Mouse (Mus musculus) adrenal gland, postnatal 36 days (tissue): Measurements from ENCODE around the gene Ube2b. TPM values are rescaled to one million over a fixed set of nuclear protein-coding genes. Genes with fewer than 3 reads are reported as not detected.

Source experiments
- DNase-seq, 2 experiments: peaks; one replicate each; pipeline ENCODE4 v3.0.0; 2021; ENCODE audit warnings: mixed read lengths in 1 of 2
- total RNA-seq, 2 experiments: library from RNA; stranded (reverse); gene quantifications; 2 replicates each; pipeline ENCODE4 v1.2.3; 2021

Gene Ube2b
- total RNA-seq, 2 experiments from 2014 or later = 145 to 160 TPM

GRCm38 (mm10) chr11:51967443-51968401 is 32.8 kb downstream of the Ube2b start, which contains the start of gene Cdkn2aipnl:
Gene Cdkn2aipnl, plus strand, starts transcription at chr11:51967661.
- DNase-seq = peak; percentile 98

GRCm38 (mm10) chr11:51966651-51967050 is 33.9 kb downstream of the Ube2b start:
- no peak for DNase-seq

- no peak for DNase-seq
Measured at GRCm38 (mm10) chr11:51962277-51962676, 38.3 kb downstream of the Ube2b start.

GRCm38 (mm10) chr11:51961761-51962160 is 38.8 kb downstream of the Ube2b start:
- DNase-seq = no peak

DNA sequence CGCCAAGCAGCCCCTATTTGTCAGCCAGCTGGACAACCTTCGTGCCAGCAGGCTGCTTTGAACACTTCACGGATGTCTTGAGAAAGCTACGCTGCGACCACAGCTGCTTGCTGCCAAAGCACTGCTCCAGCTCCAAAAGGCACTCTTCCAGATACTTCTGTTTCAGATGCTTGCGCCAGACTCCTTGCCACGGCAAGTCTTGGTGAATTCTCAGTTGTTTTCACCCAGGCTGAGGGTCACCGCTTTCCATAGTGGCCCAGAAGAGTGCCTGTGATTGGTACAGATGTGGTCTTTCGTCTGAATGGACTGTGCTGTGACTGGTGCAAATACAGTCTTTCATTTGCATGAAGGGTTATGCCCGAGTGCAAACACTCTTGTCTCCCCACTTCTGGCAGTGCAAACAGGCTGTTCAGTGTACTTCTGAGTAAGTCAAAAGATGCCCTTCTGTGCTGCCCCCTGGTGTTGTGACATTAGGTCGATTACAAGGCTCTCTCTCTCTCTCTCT is 39.5 kb downstream of the Ube2b start:
- DNase-seq = peak in 1 of 2 experiments; percentile 31

DNA sequence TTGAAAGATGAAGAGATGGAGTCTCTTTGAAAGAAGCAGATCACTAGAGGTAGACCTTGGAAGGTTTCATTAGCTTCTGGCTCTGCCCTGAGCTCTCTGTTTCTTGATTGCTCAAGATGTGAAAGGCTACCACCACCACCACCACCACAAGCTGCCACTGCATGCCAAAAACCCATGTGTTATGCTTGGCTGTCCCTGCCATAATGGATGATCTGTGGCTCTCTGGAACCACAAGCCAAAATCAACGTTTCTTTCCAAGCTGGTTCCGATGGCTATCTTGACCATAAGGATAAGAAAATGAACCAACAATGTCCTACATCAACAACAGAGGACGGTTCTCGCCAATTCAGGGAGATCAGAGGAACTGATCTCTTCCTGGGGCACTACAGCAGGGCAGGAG is 40.5 kb downstream of the Ube2b start:
- DNase-seq = no peak

DNA sequence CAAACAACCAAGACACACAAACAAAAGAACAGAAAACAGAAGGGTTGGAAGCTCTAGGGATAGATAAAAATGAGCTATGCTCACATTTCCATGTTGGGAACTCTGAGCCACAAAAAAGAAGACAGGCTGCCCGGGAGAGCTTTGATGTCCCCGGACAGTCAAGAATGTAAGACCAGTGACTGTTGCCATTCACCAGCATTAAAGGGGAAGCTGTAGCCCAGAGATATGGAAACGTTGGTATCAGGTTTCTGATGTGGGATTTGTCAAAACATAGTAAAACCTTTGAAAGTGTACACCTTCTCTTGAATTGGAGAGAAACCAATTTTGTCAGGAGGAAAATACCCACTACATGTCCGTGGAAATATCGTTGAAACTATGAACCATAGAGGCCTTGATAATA is 41.1 kb downstream of the Ube2b start:
- DNase-seq = no peak

- DNase-seq = no peak
Measured at GRCm38 (mm10) chr11:51957760-51958159, 42.8 kb downstream of the Ube2b start.

DNA sequence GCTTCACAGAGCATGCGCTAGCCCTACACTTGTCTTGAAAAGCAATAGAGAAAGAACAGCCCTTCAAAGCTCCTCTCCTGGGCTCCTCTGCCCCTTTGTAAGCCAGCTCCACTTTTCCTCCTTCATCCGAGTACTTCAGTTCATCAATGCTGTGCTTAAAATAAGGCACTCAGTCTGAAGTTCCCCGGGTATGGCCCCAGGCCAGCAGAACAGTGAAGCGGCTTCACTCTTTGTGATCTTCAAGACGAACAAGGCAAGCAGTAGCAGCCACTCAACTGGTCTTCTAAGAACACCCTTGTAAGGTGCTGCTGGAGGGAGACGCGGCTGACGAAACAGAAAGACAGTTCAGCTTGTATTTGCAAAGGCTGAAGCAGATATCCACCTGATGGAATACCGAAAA is 44.5 kb downstream of the Ube2b start:
- DNase-seq = no peak

DNA sequence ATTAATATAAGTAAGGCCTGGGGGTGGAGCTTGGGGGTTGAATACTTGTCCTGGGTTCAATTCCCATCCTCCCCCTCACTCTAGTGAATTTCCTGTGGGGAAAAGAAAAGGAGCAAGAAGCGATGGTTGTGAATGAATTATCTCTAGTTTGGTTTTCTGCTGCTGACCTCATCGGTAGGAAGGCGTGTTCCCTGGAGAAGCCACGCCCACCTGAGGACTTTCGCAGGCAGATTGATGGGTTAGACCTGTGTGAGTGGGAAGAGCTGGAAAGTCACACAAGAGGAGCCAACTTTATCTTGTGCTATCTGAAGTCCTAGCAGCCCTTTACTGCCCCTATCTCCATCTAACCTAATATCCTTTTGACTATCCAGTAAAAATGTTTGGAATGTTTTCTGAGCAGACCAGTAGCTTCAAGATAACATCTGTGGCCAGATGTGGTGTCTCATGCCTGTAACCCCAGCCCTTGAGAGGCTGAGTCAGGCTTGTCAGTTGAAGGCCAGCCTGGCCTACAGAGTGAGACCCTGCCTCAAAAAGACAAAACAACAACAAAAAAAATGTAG is 48.6 kb downstream of the Ube2b start:
- no peak for DNase-seq

DNA sequence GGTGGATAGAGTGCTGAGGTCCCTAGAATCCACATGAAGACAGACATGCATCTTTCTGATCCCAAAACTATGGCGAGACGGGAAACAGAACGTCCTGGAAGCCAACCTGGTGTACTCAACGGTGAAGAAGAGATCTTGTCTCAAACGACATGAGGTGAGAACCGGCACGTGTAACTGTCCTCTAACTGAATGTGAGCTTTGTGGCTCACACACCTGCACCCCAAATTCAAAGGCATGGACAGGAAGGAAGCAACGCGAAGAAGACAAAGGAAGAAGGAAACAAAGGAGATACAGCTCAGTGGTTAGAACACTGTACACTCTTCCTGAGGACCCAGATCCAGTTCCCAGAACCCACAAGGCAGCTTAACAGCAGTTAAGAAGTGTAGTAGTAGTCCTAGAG is 50.6 kb downstream of the Ube2b start:
- no peak for DNase-seq

DNA sequence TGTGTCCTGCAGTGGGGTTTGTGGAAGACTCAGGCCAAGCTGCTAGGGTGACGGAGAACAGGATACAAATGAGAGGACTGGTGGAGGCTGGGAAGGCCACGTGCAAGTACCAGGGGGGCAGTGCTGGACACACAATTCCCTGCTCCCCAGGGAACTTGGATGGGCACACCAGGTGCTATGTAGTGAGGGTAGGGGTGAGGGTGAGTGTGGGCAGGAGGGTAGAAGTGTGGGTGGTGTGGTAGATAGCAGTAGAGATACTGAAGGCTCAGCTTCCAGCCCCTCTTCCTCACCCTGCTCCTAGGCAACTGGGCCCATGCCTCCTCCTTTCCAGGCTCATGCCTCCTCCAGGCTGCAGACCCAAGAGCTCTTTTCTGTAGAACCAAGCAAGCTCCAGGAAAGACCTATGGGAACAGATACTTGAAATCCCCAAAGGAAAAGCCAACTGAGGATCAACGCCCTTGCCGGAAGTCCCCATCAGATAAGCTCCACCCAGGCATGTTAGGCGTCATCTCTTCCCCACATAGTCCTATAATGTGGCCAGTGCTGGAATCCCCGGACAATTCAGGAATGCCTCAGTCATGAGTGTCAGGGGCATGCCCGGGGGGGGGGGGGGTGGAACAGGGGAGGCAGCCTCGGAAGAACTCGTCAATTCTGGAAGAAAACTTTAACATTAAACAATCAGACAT is 51.3 kb downstream of the Ube2b start:
- no peak for DNase-seq

- no peak for DNase-seq
Measured at GRCm38 (mm10) chr11:51946144-51946543, 54.4 kb downstream of the Ube2b start.

GRCm38 (mm10) chr11:51945548-51945947 is 55.0 kb downstream of the Ube2b start:
- DNase-seq = no peak

DNA sequence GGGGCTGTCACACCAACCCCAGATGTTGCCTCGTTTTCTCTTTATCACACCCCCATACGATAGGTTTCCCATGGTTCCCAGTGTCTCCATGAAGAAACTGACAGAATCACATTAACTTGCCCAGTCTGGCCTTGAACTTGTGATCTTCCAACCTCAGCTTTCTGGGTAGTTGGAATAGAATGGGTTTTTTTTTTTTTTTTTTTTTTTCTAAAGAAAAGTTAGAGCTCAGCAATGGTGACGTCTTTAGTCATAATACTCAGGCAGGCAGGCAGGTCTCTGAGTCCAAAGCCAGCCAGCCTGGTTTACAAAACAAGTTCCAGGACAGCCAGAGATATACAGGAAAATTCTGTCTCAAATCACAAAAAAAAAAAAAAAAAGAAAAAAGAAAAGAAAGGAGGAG is 56.3 kb downstream of the Ube2b start:
- no peak for DNase-seq

DNA sequence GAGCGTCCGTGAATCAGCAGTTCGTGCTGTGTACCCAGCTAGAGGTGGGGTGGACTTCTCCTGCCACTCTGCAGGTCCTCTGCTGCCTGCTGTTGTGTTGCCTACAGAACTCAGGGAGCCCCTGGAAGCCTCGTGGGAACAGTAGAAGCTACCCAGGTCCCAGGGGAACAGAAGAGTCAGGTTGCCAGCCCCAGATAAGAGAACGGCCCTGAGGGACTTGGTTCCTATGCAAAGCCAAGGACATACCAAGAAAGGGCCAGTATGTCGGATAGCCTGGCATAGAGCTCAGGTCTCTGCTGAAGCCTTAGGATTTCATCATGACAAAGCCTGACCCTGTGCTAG is 57.1 kb downstream of the Ube2b start:
- no peak for DNase-seq

DNA sequence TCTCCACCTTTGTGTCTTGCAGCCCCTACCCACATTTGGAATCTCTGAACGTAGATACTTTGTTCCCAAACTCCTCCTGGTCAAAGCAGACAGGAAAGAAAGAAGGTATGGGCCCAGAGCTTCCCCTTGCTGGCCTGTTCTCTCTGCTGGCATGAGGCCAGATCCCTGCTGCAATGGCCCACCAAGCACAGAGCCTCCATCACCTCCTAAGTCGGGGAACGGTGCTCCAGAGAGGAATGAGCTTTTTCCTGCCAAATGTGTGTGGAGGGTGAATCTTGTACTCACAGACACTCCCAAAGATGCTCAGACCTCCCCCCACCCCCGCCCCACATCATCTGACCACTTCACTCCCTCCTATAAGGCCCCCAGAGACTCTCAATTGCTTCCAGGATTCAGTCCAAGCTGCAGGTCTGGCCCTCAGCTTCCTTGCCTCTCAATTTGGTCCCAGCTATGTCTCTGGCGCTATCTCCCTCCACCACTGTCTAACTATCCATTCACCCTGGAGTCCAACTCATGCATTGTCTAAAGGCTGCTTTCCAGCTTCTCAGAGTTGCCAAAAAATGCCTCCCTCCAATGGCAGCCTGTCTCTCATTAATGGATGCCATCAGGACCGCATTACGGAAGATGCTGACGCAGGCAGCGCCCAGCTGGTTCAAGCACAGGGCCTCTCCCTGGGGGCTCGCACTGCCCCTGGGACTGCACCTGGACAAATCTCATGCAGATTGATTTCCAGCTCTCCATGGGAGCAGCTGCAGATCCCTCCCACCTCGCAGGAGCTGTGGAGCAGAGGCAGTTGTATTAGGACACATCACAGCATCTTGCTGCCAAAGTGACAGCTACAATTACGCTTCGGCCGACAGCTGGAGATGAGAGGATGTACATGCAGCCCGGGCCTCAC is 57.7 kb downstream of the Ube2b start:
- no peak for DNase-seq

DNA sequence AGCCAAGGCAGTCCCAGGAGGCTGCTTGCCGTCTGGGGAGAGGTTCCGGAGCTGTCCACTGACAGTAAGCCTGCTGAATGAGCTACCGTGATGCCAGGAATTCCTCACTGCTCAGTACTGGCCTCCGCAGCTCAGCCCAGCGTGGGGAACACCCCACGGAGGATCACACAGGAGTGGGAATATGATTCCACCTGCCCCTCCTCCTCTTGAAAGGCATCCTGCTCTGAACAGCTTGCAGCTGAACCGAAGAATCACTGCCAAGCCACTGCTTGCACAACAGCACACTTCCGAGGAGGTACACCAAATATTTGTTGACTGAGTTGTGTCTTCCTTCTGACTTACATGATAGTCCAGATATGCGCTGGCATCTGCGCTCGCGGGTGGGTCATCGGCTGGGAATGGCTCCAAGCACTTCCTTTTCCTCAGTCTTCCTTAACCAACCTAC is 60.0 kb downstream of the Ube2b start:
- peak; percentile 22 to 39 for DNase-seq

DNA sequence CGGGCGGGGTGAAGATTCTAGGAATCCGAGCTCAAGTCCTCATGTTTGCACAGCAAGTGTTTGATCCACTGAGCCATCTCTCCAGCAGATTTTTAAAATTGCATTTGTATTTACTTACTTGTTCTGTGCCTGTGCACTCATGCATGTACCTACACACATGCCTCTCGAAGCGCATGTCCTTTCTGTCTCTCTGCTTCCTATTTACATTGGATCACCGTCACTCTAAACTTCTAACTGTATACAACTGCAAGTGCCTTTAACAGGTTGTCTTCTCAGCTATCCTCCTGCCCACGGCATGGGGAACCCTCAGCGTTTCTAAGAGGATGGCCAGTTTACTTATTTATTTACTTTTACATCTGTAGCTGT is 61.0 kb downstream of the Ube2b start:
- no peak for DNase-seq

- no peak for DNase-seq
Measured at GRCm38 (mm10) chr11:51938817-51939589, 61.6 kb downstream of the Ube2b start.

- no peak for DNase-seq
Measured at GRCm38 (mm10) chr11:51937361-51937781, 63.2 kb downstream of the Ube2b start.
